Mouse (Mus musculus) neural tube, embryonic 11.5 days (tissue): ENCODE measurements around the gene Gpr180. TPM values are rescaled to one million over a fixed set of nuclear protein-coding genes. Genes with fewer than 3 reads are reported as not detected.

ENCODE experiments used
- ATAC-seq: fragments of 200-750 bp; cut with Nextera tagmentation; 2 replicates; pipeline ENCODE4 v1.8.0; 2017; ENCODE audit warnings: moderate number of reproducible peaks, mild to moderate bottlenecking, moderate TSS enrichment, moderate library complexity; ENCODE audit not compliant: insufficient read depth, low FRiP score, low TSS enrichment
- DNase-seq: peaks from one replicate; pipeline ENCODE4 v3.0.0-alpha.2; 2015; ENCODE audit warnings: low spot score
- H3K27ac ChIP-seq: fragments of 300-500 bp; sonication (generic); 2 replicates; pipeline ENCODE4 v1.5.1; 2014; ENCODE audit warnings: low read depth, mild to moderate bottlenecking, low read length
- H3K27me3 ChIP-seq: fragments of 300-500 bp; sonication (generic); 2 replicates; pipeline ENCODE4 v1.6.1; 2014; ENCODE audit warnings: mild to moderate bottlenecking, low read length, mixed read lengths; ENCODE audit not compliant: control insufficient read depth, insufficient read depth
- H3K36me3 ChIP-seq: fragments of 300-500 bp; sonication (generic); 2 replicates; pipeline ENCODE4 v1.6.1; 2014; ENCODE audit warnings: mild to moderate bottlenecking, low read length, moderate library complexity, mixed read lengths; ENCODE audit not compliant: control insufficient read depth, insufficient read depth
- H3K4me1 ChIP-seq: fragments of 300-500 bp; sonication (generic); 2 replicates; pipeline ENCODE4 v1.6.1; 2014; ENCODE audit warnings: low read length, mixed read lengths; ENCODE audit not compliant: control insufficient read depth, insufficient read depth
- H3K4me2 ChIP-seq: fragments of 300-500 bp; sonication (generic); 2 replicates; pipeline ENCODE4 v1.6.1; 2014; ENCODE audit warnings: low read depth, mild to moderate bottlenecking, moderate library complexity
- H3K4me3 ChIP-seq: fragments of 300-500 bp; sonication (generic); 2 replicates; pipeline ENCODE4 v1.5.1; 2014; ENCODE audit warnings: low read depth, low read length
- H3K9ac ChIP-seq: fragments of 300-500 bp; sonication (generic); 2 replicates; pipeline ENCODE4 v1.6.1; 2014; ENCODE audit warnings: mild to moderate bottlenecking, low read length
- H3K9me3 ChIP-seq: fragments of 300-500 bp; sonication (generic); 2 replicates; pipeline ENCODE4 v1.6.1; 2016; ENCODE audit warnings: low read length; ENCODE audit not compliant: control insufficient read depth
- WGBS: fragments of 180-500 bp; shearing (Covaris S2); extraction: QIAGEN DNeasy Blood & Tissue Kit; methylation state at CpG from one replicate; pipeline ENCODE4 v1.1.7; 2014; 5-methylcytosine and 5-hydroxymethylcytosine counted together
- polyA plus RNA-seq: library from polyadenylated mRNA; unstranded; fragments of >200 nt; fragmentation: Nextera tagmentation; extraction: Ambion mirVana; gene quantifications from 2 replicates; pipeline ENCODE4 v1.2.1, GENCODE M21; 2014

Gene Gpr180
- polyA plus RNA-seq, 1 experiment from 2014 or later, result 42.0 TPM

DNA sequence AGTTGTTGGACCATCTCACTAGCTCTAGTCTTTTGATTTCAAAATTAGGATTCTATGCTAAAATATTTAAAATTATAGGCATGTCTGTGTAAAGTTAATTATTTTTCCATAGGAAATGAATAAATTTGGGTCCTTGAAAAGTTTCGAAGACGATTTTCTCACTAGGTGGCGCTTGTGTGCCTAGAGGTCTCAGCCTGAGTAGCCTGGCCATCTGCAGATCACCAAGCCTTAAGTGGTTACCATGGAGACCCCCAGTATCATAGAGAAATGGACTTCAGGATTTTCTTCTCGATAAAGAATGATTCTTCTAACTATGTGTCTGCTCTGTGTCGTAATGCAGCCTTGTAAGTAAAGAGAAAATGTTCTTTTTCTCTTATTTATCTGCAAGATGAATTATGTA lies 72.7 kb downstream of the Gpr180 start:
- Histone ChIP-seq H3K27ac (no peak overlapping the region), H3K27me3 (no peaks in the 10 kb centered on the region), H3K4me1 (no peaks in the 10 kb centered on the region), H3K9ac (no peak overlapping the region), H3K9me3 (no peaks in the 10 kb centered on the region), H3K4me2 (no peak overlapping the region), H3K36me3 (no peaks in the 10 kb centered on the region), H3K4me3 (no peak overlapping the region)
- ATAC-seq, result peak; percentile 53; the same call in 1 of the 2 replicates
- 19% methylated on average over 5 of the region's 5 CpGs for WGBS
- DNase-seq, result peak; percentile 54

DNA sequence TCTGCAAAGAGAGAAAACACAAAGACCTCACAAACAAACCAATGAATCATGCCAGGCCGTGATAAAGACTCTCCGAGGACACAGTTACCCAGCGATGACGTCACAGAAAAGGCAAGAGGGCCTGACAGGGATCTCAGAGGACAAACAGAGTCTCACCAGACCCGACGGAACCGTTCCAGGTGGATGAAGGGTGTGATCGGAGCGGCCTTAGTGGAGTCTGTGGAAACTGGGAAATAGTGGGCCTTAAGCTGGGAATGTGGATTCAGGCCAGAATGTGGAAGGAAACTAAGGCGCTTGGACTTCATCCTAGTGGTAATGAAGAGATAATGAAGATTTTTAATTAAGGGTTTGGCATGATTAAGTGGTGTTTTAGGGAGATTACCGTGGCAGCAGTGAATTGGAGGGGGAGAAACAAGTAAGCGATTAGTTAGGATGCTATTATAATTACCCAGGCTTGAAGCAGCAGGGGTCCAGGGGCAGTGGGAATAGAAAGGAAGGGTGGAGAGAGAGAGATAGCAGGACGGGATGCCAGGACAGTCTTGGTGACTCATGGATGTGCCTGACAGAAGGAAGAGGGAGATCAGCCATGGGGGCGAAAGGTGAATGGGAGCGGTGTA lies 75.3 kb downstream of the Gpr180 start:
- Histone ChIP-seq H3K4me3 (no peak overlapping the region), H3K4me1 (no peaks in the 10 kb centered on the region), H3K27me3 (no peaks in the 10 kb centered on the region), H3K36me3 (no peaks in the 10 kb centered on the region), H3K27ac (no peak overlapping the region), H3K9me3 (no peaks in the 10 kb centered on the region), H3K9ac (no peak overlapping the region), H3K4me2 (no peak overlapping the region)
- WGBS, result 82% methylated on average over 15 of the region's 15 CpGs
- ATAC-seq, result no peak
- DNase-seq, result no peak

Other genes with a start within 250 kb of the Gpr180 start
- 2.1 and 2.6 TPM in 2 replicates for gene Dct, start 84.9 kb upstream of the Gpr180 start, polyA plus RNA-seq
- 30.9 and 31.2 TPM in 2 replicates for gene Tgds, start 4.4 kb upstream of the Gpr180 start, polyA plus RNA-seq
- 10.5 and 12.8 TPM in 2 replicates for gene Sox21, start 99.9 kb downstream of the Gpr180 start, polyA plus RNA-seq
- gene Gm9376, start 129.8 kb downstream of the Gpr180 start, polyA plus RNA-seq, result not detected in 2 replicates